Mouse (Mus musculus) cerebellum, postnatal 10 days (tissue): ENCODE measurements at regions not wholly inside any gene's neighbourhood (a gene's known extent, or its start where the extent isn't known, plus 50 kb on each side); places are given as distances from the start of the nearest gene placed in this dataset.

Experiments
- DNase-seq, 2 experiments: peaks; one replicate each; pipeline ENCODE4 v3.0.0; 2021; ENCODE audit warnings: mixed read lengths in 2 of 2

GRCm38 (mm10) chr16:37725745-37726144 lies 50.9 kb upstream of the Fstl1 start:
- no peak for DNase-seq

GRCm38 (mm10) chr16:37715173-37715572 lies 60.9 kb upstream of the Ndufb4 start:
- peak; percentile 14 to 20 for DNase-seq

GRCm38 (mm10) chr16:37714276-37714675 lies 60.0 kb upstream of the Ndufb4 start:
- no peak for DNase-seq

- DNase-seq = no peak
Measured at GRCm38 (mm10) chr16:37706242-37706923, 52.1 kb upstream of the Ndufb4 start.

- no peak for DNase-seq
Measured at GRCm38 (mm10) chr16:37705209-37705608, 51.0 kb upstream of the Ndufb4 start.

- no peak for DNase-seq
Measured at GRCm38 (mm10) chr16:37704461-37705155, 50.4 kb upstream of the Ndufb4 start.
